Mouse (Mus musculus): ENCODE measurements around the gene Pafah1b3.
A peak's percentile ranks its signal among the peaks of the same experiment; 100 is the strongest.
"Not testable (repeated sequence)": the region's sequence is repeated elsewhere in the genome, so short reads cannot be mapped to it uniquely, and the experiment has no call there.

Gene Pafah1b3

DNA sequence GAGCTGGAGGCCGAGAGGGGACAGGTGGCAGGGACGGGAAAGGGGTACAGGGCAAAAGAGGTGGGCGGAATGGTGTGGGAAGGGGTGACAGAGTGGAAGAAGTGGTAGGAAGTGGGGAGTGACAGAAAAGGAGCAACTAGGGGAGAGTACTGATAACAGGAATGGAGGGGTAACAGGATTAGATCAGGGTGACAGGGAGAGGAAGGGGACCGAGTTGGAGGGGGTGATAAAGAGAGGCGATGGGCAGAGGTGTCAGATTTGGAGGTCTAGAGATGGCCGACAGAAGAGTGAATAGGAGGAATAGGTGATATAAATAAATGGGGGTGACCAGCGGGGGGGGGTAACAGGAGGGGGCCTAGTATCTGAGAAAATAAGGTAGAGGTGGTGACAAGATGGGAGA, 29.2 kb downstream of the Pafah1b3 start:
- DNase-seq (ENCODE audit: low spot score) = no peak

DNA sequence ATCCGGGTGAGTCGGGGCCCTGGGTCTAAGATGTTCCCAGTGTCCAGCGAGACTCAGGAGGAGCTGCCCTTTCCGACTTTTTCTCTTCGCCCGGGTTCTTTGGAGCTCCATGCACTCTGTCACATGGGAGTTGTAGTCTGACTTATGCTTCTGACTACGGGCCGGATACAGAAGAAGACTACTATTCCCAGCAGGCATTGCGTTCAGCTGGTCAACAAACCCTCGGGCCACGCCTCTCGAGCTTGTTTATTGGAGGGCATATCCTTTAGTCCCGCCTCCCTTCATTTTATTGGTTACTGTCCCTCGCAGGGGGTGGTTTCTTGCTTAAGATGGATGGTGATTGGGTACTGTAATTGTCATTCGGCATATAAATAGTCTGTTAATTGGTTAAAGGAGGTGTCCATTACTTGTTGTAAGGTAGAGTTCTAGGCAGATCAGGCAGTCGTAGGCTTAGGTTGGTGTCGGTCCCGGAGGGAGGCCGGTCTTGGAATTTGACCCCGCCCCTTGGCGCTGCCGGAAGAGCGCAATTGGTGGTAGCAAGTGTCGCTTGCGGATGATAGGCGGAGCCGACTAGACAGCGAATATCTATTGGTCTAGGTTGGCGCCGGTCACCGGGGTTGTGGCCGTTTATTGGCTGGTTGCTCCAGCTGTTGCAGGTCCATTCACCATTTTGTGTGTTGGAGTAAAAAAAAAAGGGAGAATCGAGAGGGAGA, 29.9 kb downstream of the Pafah1b3 start:
- DNase-seq (ENCODE audit: low spot score) = peak; percentile 99

DNA sequence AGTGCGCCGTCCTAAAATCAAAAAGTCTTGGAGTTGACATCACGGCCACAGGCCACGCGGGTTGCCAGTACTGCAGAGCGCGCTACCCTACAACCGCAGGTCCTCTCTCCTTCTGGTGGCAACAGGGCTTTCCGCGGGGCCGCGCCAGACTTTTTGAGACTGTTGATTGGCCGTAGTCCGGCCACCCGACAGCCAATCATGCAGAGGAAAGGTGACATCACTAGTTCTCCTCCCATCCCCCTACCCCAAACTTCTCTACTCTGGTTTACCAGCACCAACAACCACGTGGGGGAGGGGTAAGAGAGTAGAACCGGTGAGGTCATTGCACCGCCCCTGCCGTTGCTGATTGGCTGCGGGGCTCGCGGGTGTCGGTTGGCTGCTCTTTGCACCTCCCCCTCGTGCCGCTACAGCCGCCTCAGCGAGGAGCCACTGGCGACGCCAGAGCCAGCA, 30.5 kb downstream of the Pafah1b3 start, which contains the start of gene Cic:
Gene Cic (plus strand): TSS at position 404 of the 450 bp plus-strand sequence.
- DNase-seq (ENCODE audit: low spot score) = peak; percentile 98

DNA sequence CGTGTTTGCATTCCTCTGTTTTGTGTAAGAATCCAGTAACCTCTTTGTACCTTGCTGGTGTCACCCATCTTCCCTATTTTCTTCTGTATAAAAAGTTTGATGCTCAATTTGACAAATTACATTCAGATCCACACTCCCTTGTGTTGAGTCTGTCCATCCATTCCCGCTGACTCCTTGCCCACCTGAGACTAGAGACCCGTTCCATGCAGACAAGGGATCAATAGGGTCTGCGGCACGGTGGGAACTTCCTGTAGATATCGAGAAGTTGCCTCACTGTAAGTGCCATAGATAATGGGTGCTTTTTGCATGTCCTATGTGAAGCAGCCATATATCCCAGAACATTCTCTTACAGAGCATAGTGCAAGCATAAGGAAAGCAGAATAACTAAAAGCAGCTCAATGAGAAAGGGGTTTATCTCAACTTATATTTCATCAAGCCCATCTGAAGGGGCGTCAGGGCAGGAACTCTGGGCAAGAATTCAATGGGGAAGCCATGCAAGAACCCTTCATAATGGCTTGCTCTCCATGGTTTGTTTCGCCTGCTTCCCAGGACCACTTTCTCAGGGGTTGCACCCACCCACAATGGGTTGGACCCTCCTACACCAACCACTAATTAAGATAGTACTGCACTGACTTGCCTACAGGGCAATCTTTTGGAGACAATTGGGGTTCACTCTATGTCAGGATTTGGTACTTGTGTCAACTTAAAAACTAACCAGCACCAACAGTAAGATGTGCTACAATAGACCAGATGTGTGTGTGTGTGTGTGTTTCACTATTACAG, 31.4 kb downstream of the Pafah1b3 start:
- DNase-seq (ENCODE audit: low spot score) = no peak

DNA sequence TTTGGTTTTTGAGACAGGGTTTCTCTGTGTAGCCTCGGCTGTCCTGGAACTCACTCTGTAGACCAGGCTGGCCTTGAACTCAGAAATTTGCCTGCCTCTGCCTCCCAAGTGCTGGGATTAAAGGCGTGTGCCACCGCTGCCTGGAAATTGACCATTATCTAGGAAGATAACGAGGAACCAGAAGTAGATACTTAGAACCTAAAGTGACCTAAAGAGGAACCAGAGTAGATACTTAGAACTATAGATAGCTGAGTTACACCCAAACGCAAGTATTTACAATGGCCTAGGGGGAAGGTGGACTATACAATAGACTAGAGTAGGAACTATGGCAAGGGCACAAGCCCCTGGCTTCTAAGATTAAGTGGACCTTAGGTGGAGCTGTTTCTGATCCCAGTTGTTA, 32.0 kb downstream of the Pafah1b3 start:
- DNase-seq (ENCODE audit: low spot score) = not testable (repeated sequence)

DNA sequence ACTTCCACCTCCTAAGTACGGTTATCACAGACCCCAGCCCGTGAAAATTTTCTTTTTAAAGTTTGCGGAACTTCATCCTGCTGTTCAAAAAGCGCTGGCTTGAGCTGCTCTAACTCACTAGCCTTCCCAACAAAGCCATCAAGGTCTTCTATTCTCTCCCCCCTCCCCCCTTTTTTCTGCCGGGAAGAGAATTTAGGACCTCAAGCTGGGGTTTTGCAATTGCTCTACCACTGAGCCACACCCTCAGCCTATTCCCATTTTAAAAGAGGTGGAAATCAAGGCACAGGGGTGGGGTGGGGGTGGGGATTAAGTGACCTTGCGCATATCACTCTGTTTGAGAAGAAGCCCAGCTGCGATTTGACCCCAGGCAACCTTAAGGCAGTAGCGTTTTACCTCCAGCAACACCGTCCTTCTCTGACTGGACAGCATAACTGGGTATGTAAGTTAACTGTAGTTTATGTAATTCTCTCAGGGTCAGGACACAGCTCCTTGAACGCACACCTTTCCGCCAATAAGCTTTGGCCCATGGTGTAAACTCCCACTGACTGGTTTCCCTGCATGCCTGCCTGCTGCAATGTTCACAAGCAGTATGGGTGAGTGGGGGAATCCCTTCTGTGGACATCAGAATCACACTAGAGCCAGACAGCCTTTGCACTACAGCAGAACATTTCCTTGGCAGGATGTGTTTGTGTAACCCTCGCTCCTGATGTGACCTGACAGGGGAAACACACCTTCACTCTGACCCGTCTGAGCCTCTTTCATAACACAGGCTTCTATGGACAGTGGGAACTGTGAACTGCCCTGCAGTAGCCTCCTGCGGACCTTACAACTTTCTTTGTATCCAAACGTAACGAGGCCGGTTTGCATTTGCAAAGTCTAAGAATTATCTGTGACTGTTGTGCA, 33.6 kb downstream of the Pafah1b3 start:
- DNase-seq (ENCODE audit: low spot score) = no peak

DNA sequence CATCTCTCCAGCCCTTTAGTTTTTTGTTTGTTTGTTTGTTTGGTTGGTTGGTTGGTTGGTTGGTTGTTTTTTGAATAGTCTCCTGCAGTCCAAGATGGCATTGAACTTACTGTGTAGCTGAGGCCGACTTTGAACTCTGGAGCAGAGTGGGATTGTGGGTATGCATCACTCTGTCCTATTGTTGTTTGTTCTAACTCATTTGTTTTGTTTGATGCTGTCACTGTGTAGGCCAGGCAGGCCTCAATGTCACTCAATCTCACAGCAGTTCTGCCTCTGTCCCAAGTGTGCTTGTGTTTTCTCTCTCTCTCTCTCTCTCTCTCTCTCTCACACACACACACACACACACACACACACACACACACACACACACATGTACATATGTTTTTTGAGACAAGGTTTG, 35.9 kb downstream of the Pafah1b3 start:
- DNase-seq (ENCODE audit: low spot score) = no peak

DNA sequence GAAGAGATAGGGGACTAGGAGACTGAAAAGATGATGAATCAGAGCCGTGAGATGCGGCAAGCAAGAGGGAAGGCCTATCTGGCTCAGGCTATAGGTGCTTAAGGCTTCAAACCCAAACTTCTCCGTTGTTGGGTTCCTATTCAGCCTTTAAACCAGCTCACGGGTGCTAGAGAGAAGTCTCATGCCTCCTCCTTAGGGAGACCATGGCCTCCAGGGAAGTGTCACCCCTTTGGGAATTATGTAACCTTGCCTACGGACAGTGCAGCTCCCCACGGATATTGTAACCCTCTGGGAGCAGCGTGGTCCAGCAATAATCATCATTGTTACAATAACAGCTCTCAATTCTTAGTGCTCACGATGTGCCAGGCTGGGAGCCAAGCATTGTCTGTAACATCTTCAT, 46.0 kb downstream of the Pafah1b3 start:
- DNase-seq (ENCODE audit: low spot score) = peak; percentile 71

DNA sequence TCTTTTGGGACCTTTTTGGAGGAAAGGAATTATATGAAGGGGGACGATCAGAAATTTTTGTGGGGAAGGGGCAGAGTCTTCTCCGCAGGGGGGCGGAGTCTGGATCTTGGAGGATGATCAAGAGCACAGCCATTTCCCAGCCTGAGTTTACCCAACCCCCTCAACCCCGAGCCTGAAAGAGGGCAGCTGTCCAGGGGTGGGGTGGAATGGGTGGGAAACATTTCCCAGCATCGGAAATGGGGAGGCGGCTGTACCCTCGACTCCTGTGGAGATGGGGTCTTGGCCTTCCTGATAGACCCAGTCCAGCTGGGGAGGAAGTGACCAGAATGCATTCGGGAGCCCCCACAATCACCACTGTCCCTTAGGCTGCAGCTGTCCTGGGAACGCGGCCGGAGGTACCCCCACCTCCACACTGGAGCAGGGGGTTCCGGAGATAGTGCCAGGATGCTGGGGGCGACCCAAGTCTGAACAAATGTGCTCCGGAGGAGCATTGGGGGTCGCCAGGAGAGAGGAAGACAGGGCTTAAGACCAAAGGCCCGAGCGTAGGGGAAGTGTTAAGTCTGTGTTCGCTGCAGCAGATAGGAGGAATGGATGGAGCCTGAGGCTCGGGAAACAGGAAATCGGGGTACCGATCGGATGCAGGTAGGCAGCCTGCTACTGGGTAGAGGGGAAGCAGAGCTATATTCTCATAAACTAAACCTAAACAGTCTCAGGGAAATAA, 46.6 kb downstream of the Pafah1b3 start:
- DNase-seq (ENCODE audit: low spot score) = peak; percentile 78

DNA sequence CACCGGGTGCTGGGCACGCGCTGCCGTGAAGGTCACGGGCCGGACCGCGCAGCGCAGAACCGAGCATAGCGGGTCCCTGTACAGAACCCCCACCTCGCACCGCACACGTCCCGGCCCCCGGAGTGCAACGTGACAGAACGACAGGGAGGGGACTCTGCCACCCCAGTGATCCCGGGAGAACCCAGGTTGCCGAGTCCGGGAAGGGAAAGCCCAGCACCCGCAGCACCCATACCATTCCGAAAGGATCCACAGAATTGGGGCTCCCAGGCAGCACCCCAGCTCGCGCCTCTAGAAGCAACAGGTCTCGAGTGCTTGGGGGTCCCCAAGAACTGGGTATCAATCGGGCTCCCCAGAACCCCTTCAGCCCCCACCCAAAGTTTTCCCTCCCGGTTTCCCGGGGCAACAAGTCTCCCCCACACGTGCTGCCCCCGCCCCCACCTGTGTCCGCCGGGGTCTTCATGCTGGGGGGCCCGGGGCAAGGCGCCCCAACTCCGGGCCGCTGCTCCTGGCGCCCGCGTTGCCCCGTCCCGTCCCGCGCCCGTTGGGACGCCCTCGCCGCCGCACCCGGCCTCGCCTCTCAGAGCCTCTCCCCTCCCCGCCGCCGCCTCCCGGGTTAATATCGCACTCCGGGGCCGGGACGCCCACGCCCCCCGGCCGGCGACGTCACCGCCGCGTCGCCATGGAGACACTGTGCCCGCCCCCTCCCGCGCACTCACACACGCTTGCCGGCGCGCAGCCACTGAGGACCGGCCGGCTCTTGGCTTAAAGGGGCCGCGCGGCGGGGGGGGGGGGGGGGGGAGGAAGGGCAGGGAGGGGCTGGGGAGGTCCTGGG, 47.4 kb downstream of the Pafah1b3 start, which contains the start of gene Erf:
Gene Erf (minus strand): TSS at position 621 of the 832 bp plus-strand sequence.
- DNase-seq (ENCODE audit: low spot score) = peak; percentile 94

DNA sequence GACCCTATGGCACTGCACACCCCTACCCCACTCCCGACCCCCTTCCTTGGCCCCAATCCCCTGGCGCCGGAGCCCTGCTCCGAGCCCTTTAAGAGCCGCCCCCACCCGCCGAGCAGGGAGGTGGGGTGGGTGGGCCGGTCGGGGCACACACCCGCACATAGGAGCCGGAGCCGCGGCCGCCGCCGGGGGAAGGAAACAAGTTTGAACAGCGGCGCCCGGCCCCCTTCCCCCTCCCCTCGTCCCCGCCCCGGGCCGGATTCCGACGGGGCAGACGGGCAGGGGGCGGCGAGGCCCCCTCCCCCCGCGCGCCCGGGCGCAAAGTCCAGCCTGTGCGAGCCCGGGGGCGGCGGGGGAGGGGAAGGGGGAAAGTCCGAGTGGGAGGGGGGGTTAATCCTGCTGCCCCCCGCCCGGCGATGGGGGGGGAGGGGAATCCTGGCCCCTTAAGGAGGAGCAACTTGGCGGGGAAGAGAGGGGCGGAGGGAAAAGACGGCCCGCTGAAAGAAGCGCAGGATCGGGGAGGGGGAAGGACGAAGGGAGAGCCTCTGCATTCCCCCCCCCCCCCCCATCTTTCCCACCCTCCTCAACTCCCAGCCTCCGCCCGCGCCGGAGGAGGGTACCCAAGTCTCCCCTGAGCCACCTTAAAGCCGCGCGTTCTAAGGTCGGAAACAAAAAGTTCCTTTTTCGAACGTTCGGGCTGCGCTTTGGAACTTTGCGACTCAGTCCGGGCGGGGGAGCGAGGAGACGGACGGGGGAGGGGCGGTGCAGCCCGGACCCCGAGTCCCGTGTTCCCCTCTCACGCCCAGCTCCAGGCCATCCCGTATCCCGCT, 48.3 kb downstream of the Pafah1b3 start:
- DNase-seq (ENCODE audit: low spot score) = peak; percentile 68

DNA sequence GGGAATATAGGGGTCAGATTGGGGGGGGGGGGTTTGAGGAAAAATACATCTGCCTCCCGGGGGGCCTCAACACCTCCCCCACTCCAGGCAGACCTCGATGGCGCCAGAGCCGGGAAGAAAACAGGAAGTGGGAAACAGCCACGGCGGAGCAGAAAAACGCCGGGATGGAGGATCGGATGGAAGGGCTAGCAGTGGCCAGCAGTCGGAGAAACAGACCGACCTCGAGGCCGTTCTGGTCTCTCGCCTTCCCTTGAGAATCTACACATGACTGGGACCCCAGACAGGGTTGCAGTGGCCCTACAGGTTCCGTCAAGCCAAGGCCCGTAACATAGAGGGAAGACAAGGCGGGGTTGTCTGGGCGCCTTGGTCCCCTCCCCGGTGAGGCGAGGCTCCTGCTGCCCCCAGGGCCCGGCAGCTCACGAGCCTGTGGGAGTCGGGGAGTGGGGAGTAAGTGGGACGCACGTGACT, 48.9 kb downstream of the Pafah1b3 start:
- DNase-seq (ENCODE audit: low spot score) = peak; percentile 53

DNA sequence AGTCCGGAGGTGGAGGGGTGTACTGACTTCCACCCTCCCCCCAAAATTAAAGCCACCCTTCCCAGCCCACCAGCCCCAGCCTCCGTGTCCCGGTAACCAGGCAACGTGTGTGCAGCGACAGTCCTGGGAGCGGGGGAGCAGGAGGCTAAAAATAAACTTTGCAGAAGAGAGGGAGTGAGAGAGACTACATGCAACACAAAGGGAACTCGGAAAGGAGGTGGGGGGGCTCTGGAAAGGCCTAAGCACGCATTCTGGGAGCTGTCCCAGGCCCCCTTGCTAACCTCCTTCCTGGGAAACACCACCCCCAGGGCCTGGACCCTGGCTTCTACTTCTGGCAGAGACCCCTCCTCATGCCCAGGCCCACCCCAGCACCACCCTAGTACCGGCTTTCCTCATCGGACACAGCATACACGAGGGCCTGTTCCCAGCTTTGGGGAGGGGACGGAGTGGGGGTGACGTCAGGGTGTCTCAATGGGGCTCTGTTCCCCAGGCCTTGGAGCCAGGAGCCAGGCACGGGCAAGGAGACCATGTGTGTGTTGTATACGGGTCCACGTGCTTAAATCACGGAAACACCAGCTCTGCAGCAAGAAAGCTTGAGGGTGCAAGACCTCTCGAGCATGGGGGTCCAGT, 49.7 kb downstream of the Pafah1b3 start:
- DNase-seq (ENCODE audit: low spot score) = peak; percentile 67

DNA sequence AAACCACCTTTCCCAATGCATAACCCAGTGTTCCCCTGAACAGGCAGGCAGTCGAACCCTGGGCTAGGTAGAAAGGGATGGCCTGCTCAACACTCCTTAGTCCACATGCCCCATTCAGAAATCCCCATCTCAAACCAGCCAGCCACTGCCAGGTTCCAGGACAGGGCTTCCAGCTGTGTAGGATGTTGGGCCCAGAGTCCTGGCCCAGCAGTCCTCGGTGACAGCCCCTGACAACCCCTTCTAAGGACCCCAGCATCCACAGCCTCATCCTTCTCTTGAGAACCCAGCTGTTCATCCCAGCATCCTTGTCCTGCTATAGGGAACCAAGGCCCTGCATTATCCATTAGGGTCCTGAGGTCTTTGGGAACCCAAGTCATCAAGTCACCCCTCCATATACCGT, 50.3 kb downstream of the Pafah1b3 start:
- DNase-seq (ENCODE audit: low spot score) = no peak

DNA sequence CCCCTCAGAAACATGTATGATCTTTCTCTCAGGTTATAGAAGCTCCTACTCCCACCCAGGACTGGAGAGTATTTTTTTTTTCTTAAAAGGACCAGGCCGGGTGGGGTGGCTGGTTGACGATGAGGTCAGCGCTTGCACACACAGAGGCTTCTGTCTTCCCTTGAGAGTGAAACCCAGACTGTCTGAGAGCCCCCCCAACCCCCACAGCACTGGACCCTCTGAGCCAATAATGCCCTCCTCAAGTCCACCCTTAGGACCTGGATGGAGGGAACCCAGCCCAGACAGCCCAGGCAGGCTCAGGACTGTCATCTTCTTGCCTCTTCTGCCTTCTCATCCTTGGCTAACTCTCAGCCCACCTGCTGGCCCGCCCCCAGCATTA, 51.0 kb downstream of the Pafah1b3 start:
- peak; percentile 66 for DNase-seq (ENCODE audit: low spot score)

DNA sequence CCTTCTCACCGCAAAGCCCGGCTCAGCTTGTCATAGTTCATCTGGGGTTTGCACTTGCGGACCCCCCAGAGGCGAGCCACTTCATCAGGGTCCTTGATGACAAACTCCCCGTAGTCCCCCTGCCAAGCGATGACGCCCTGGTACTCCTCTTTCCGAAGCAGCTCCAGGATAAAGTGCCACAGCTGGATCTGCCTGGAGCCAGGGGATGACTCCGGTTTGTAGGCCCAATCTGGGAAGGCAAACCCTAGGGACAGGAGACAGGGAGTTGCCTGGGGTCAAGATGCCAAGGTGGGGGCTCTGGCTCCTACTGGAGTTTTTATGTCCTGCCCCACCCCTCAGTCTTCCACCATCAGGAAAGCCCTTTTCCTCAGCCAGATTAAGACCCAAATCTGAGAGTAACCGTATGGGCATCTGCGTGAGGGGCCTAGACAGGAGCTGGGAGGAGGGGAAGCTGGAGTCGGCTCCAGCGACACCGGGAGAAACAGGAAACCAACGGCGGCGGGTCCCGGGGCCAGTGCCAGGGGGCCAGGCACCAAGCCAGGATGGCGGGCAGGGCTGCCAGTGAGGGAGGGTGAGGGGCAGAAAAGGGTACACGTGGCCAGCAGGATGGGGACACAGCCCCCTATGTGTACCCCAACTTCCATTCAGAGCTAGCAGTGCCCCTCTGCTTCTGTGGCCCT, 51.6 kb downstream of the Pafah1b3 start:
- peak; percentile 54 for DNase-seq (ENCODE audit: low spot score)

All from MN1 (cell line).